Mouse (Mus musculus) olfactory bulb, adult 2 months (tissue): ENCODE data around the gene Tmem115.

Source experiments
- CTCF ChIP-seq: fragments of 200-500 bp; IDR thresholded peaks from 2 replicates; pipeline ENCODE4 v1.5.1; 2012; ENCODE audit warnings: low read depth, mild to moderate bottlenecking, low read length, moderate library complexity; ENCODE audit not compliant: insufficient read depth
- POLR2A ChIP-seq: fragments of 200-500 bp; IDR thresholded peaks from 2 replicates; pipeline ENCODE4 v1.6.1; 2012; ENCODE audit warnings: mild to moderate bottlenecking, low read depth, low read length, moderate library complexity; ENCODE audit not compliant: insufficient read depth

- TF ChIP-seq CTCF (no peak), POLR2A (no peak)
Observed at GRCm38 (mm10) chr9:107545199-107545598, 11.5 kb downstream of the Tmem115 start.
